Mouse (Mus musculus) gastrocnemius, postnatal 10 days (tissue): Measurements from ENCODE around the gene Oas1f. TPM values are rescaled to one million over a fixed set of nuclear protein-coding genes. Genes with fewer than 3 reads are reported as not detected.

ENCODE experiments used
- microRNA-seq, 2 experiments: library from miRNA; unstranded; fragments of <30 nt; microRNA quantifications; one replicate each; pipeline ENCODE4 v1.2.0; 2021
- total RNA-seq, 2 experiments: library from RNA; stranded (reverse); gene quantifications; 2 replicates each; pipeline ENCODE4 v1.2.3; 2021

The Oas1f gene
- total RNA-seq, 2 experiments from 2014 or later = not detected

Small RNA genes lying within 50 kb of the gene (microRNA-seq; reads per million reads assigned to microRNA genes)
- gene Gm22907 = 0 reads per million in 2 experiments

Other genes with a start within 250 kb of the Oas1f start
- gene Rita1, start 234.8 kb upstream of the Oas1f start, total RNA-seq = 1 to 10 TPM; 4.7 to 6.2 TPM
- gene Ddx54, start 234.6 kb upstream of the Oas1f start, total RNA-seq = 10 to 100 TPM; 22.4 to 23.9 TPM
- not detected for gene Cfap73, start 213.1 kb upstream of the Oas1f start, total RNA-seq
- under 1 TPM in 1 of 2 experiments, not detected in 1; 0.23 TPM for gene Rasal1, start 198.6 kb upstream of the Oas1f start, total RNA-seq
- 1 to 10 TPM; 1.2 to 1.4 TPM for gene Dtx1, start 135.4 kb upstream of the Oas1f start, total RNA-seq
- under 1 TPM in 1 of 2 experiments, not detected in 1; 0.09 TPM for gene Oas2, start 97.5 kb upstream of the Oas1f start, total RNA-seq
- not detected for gene Oas3, start 69.7 kb upstream of the Oas1f start, total RNA-seq
- gene Oas1e, start 51.8 kb upstream of the Oas1f start, total RNA-seq = not detected
- under 1 TPM; 0.14 to 0.43 TPM for gene Oas1c, start 34.9 kb upstream of the Oas1f start, total RNA-seq
- not detected for gene Oas1h, start 14.1 kb downstream of the Oas1f start, total RNA-seq
- gene Oas1g, start 40.2 kb downstream of the Oas1f start, total RNA-seq = not detected
- gene Oas1a, start 60.2 kb downstream of the Oas1f start, total RNA-seq = not detected
- gene Oas1d, start 67.2 kb downstream of the Oas1f start, total RNA-seq = not detected
- under 1 TPM; 0.35 to 0.47 TPM for gene Rph3a, start 162.7 kb downstream of the Oas1f start, total RNA-seq